Mouse (Mus musculus) myocyte (in vitro differentiated cells): ENCODE results near the gene Sox6.

Experiments used
- CEBPB ChIP-seq: IDR thresholded peaks from 2 replicates; pipeline ENCODE4 v1.6.1; 2011; ENCODE audit warnings: mild to moderate bottlenecking, moderate library complexity; ENCODE audit not compliant: poor library complexity, insufficient read depth, severe bottlenecking
- POLR2AphosphoS2 ChIP-seq: IDR thresholded peaks from one replicate; pipeline ENCODE4 v1.6.1; 2011; ENCODE audit warnings: low read depth, control low read depth; ENCODE audit not compliant: insufficient read length

- TF ChIP-seq CEBPB: no peak
- no peak for TF ChIP-seq POLR2AphosphoS2
Measured at GRCm38 (mm10) chr7:115671749-115672148, 366.8 kb downstream of the Sox6 start.
